Mouse (Mus musculus) G1E (cell line): ENCODE measurements around the gene Slc35b2. TPM values are rescaled to one million over a fixed set of nuclear protein-coding genes. Genes with fewer than 3 reads are reported as not detected.
A peak's percentile ranks its signal among the peaks of the same experiment; 100 is the strongest.

Source experiments
- ATAC-seq: 2 replicates; pipeline ENCODE4 v1.8.0; 2016; ENCODE audit warnings: mild to moderate bottlenecking; ENCODE audit not compliant: insufficient number of reproducible peaks, poor library complexity, low FRiP score, severe bottlenecking; ENCODE audit errors: extremely low read depth
- DNase-seq: peaks from one replicate; pipeline ENCODE4 v3.0.0; 2012; ENCODE audit warnings: low spot score
- H3K27me3 ChIP-seq: 2 replicates; pipeline ENCODE4 v1.6.1; 2012; ENCODE audit warnings: mild to moderate bottlenecking, low read length, inconsistent platforms; ENCODE audit not compliant: insufficient read depth
- H3K36me3 ChIP-seq: replicated peaks from 2 replicates; pipeline ENCODE3; 2012; ENCODE audit warnings: mild to moderate bottlenecking, inconsistent platforms
- H3K4me1 ChIP-seq: 2 replicates; pipeline ENCODE4 v1.6.1; 2012; ENCODE audit warnings: low read depth, low read length, inconsistent platforms, mixed read lengths; ENCODE audit not compliant: insufficient read depth
- H3K4me3 ChIP-seq: 2 replicates; pipeline ENCODE4 v1.5.1; 2012; ENCODE audit warnings: low read depth, mild to moderate bottlenecking, inconsistent platforms, low read length, moderate library complexity, mixed read lengths
- H3K9me3 ChIP-seq: replicated peaks from 2 replicates; pipeline ENCODE4 v1.6.1; 2012; ENCODE audit warnings: inconsistent platforms
- CTCF ChIP-seq: IDR thresholded peaks from 2 replicates; pipeline ENCODE4 v1.5.1; 2012; ENCODE audit warnings: low read depth, low read length, inconsistent platforms, mixed read lengths
- GATA1 ChIP-seq: IDR thresholded peaks from 2 replicates; pipeline ENCODE4 v1.6.1; 2012; ENCODE audit warnings: borderline replicate concordance, low read length, inconsistent platforms, mixed read lengths
- GATA2 ChIP-seq: IDR thresholded peaks from 2 replicates; pipeline ENCODE4 v1.6.1; 2012; ENCODE audit warnings: low read depth, low read length, inconsistent platforms, borderline replicate concordance
- POLR2AphosphoS5 ChIP-seq: IDR thresholded peaks from 2 replicates; pipeline ENCODE4 v1.6.1; 2012; ENCODE audit warnings: low read depth, low read length, inconsistent platforms; ENCODE audit not compliant: insufficient replicate concordance
- TAL1 ChIP-seq: conservative IDR thresholded peaks from 2 replicates; pipeline ENCODE4 v1.6.1; 2012; ENCODE audit warnings: low read depth, low read length, inconsistent platforms, mixed read lengths
- polyA plus RNA-seq: library from polyadenylated mRNA; stranded (reverse); fragments of >175 nt; gene quantifications from 2 replicates; pipeline ENCODE4 v1.2.3, GENCODE M21; 2012
- total RNA-seq, 2 experiments: library from RNA; stranded (forward) in 1 of 2; stranded (reverse) in 1 of 2; fragments of 200-1000 nt in 1 of 2; fragments of >200 nt in 1 of 2; fragmentation: Nextera tagmentation in 1 of 2; gene quantifications; 2 replicates each; pipeline ENCODE4 v1.2.3; 2014 to 2017

Slc35b2 gene
- total and polyA plus RNA-seq, 3 experiments, result 24.9 to 77.1 (median 46.5) TPM

GRCm38 (mm10) chr17:45543115-45543514 lies 20.6 kb upstream of the Slc35b2 start:
- peaks cover 2% of the 10 kb centered on the region; the same call in 1 of the 2 replicates for H3K4me1 ChIP-seq
- TF ChIP-seq GATA2 (no peak), GATA1 (no peak)
- peaks cover 57% of the 10 kb centered on the region for H3K27me3 ChIP-seq
- H3K4me3 ChIP-seq, result no peak overlapping the region
- peaks cover 6% of the 10 kb centered on the region; the same call in 1 of the 2 replicates for H3K9me3 ChIP-seq
- ATAC-seq, result no peak
- H3K36me3 ChIP-seq, result no peaks in the 10 kb centered on the region
- no peak for DNase-seq

DNA sequence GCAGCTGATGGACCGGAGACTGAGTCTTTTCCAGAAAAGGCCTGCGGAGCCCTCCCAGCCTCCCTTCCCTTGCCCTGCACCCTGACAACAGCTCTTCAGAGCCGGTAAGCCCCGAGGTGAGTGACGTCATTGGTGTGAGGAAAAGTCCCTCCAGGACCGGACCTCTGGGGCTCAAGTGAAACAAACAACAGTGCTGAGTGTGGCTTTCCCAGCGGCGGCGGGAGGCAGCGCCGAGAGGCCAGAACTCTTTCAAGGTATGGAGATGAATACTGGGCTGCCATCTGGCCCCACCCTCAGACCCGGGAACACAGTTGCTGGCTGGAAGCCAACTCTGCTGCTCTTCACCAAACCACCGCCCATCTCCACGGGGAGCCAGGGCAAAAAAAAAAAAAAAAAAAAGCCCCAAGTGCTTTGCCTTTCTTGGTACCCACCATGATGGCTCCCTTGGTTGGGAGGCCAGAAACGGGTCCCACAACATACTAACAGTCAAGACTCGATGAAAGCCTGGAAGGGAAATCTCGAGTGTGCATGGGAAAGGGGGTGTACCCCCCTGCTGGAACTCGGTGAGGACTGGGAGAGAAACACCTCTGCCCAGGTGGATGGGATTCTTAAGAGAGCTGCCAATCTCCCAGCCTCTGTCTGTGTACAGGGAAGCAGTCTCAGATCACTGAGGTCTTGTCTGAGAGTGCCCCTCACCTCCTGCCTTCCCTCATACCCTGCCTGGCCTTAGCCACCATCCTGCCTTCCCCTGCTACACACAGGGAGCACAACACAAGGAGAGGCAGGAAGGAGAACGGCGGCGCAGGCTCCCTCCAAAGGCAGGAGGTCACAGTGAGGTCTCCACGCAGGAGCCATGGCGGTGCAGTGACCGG lies 19.4 kb upstream of the Slc35b2 start:
- peak overlapping the region; percentile 19 for H3K4me3 ChIP-seq
- no peak for DNase-seq
- H3K4me1 ChIP-seq, result peaks cover 2% of the 10 kb centered on the region; the same call in 1 of the 2 replicates

GRCm38 (mm10) chr17:45544873-45545277 lies 18.8 kb upstream of the Slc35b2 start:
- TF ChIP-seq TAL1 (no peak), GATA2 (no peak), GATA1 (no peak), POLR2AphosphoS5 (no peak), CTCF (no peak)
- Histone ChIP-seq H3K27me3 (peaks cover 55% of the 10 kb centered on the region), H3K9me3 (peaks cover 6% of the 10 kb centered on the region; the same call in 1 of the 2 replicates), H3K4me3 (peak overlapping the region; percentile 19; the same call in 1 of the 2 replicates), H3K4me1 (peaks cover 2% of the 10 kb centered on the region; the same call in 1 of the 2 replicates), H3K36me3 (no peaks in the 10 kb centered on the region)
- DNase-seq (no peak), ATAC-seq (no peak)

More for the DNA sequence above, 19.4 kb upstream of the Slc35b2 start:
- ATAC-seq, result no peak
- peaks cover 57% of the 10 kb centered on the region for H3K27me3 ChIP-seq
- H3K36me3 ChIP-seq, result no peaks in the 10 kb centered on the region
- peaks cover 6% of the 10 kb centered on the region; the same call in 1 of the 2 replicates for H3K9me3 ChIP-seq
- TF ChIP-seq CTCF (no peak), GATA1 (no peak), GATA2 (no peak), TAL1 (no peak)

GRCm38 (mm10) chr17:45545278-45545961 lies 18.3 kb upstream of the Slc35b2 start:
- ATAC-seq (no peak), DNase-seq (no peak)
- no peak for TF ChIP-seq GATA1
- no peak for TF ChIP-seq GATA2
- no peak for TF ChIP-seq TAL1
- no peak for TF ChIP-seq POLR2AphosphoS5
- no peak for TF ChIP-seq CTCF
- peaks cover 2% of the 10 kb centered on the region; the same call in 1 of the 2 replicates for H3K4me1 ChIP-seq
- H3K27me3 ChIP-seq, result peaks cover 58% of the 10 kb centered on the region
- no peaks in the 10 kb centered on the region for H3K36me3 ChIP-seq
- no peak overlapping the region for H3K4me3 ChIP-seq
- H3K9me3 ChIP-seq, result peaks cover 6% of the 10 kb centered on the region; the same call in 1 of the 2 replicates

DNA sequence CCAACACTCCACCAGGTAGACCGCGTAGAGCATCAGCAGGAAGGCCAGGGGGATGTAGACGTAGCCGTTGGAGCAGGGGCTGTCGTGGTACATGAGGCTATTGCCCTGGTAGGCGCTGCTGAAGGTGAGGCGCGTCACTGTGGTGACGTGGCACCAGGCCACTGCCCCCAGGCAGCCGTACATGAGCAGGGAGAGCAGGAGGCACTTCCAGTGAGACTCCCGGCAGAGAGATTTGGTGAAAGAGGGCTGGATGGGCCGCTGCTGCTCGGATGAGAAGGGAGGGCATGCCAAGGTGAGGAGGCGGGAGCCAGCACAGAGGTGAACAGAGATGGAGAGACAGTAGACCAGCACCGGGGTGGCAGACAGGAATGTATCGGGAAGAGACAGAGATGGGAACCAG lies 16.7 kb upstream of the Slc35b2 start:
- Histone ChIP-seq H3K4me1 (peaks cover 5% of the 10 kb centered on the region), H3K9me3 (peaks cover 6% of the 10 kb centered on the region; the same call in 1 of the 2 replicates), H3K27me3 (peaks cover 69% of the 10 kb centered on the region), H3K36me3 (no peaks in the 10 kb centered on the region), H3K4me3 (no peak overlapping the region)
- no peak for DNase-seq
- TF ChIP-seq TAL1, result no peak
- no peak for TF ChIP-seq POLR2AphosphoS5
- TF ChIP-seq GATA1, result no peak
- no peak for TF ChIP-seq GATA2
- no peak for TF ChIP-seq CTCF
- ATAC-seq, result no peak

- peaks cover 6% of the 10 kb centered on the region; the same call in 1 of the 2 replicates for H3K9me3 ChIP-seq
- no peaks in the 10 kb centered on the region for H3K36me3 ChIP-seq
- DNase-seq (no peak), ATAC-seq (no peak)
- H3K4me1 ChIP-seq, result peaks cover 6% of the 10 kb centered on the region
- peaks cover 66% of the 10 kb centered on the region for H3K27me3 ChIP-seq
- H3K4me3 ChIP-seq, result no peak overlapping the region
- TF ChIP-seq CTCF (no peak), POLR2AphosphoS5 (no peak)
Observed at GRCm38 (mm10) chr17:45547461-45548190, 16.0 kb upstream of the Slc35b2 start.
